38 mouse cellular contexts compared by ENCODE assay signal in genomic region chr11:100102693-100103429, GRCm38 (mm10). TPM values are rescaled to one million over a fixed set of nuclear protein-coding genes. Genes with fewer than 3 reads are reported as not detected.
DNase-seq lines count a peak whose midpoint lies in the region; ATAC-seq lines count a peak whose summit lies in the region.
"Had no signal": no experiment of that assay in that cellular context is flagged by ENCODE, and none has a peak within 500 bp of the region (broad histone marks: within the 10 kb centered on the region; RNA-seq: fewer than 3 reads in every experiment).

No protein-coding gene starts in this region.

- ATAC-seq in embryonic facial prominence, embryonic 14.5 days (ENCODE audit: low read depth), result no peak
- peak; percentile 89 for ATAC-seq in kidney, embryonic 16.5 days (ENCODE audit: low FRiP score, low TSS enrichment)
- no peak for ATAC-seq in forebrain, embryonic 11.5 days (replicated peaks; ENCODE audit: low FRiP score)
- ATAC-seq: forebrain, embryonic 16.5 days; intestine, embryonic 16.5 days; Patski had no signal

- H3K9me3 ChIP-seq in embryonic facial prominence, embryonic 14.5 days (ENCODE audit: control insufficient read depth, low read length), result no peaks in the 10 kb centered on the region
- no peaks in the 10 kb centered on the region for H3K9me3 ChIP-seq in embryonic facial prominence, embryonic 10.5 days
- H3K9me3 ChIP-seq in kidney, embryonic 16.5 days (ENCODE audit: low read length), result no peaks in the 10 kb centered on the region
- no peaks in the 10 kb centered on the region for H3K9me3 ChIP-seq in forebrain, embryonic 11.5 days (ENCODE audit: control insufficient read depth, low read length)
- H3K9me3 ChIP-seq: heart, embryonic 10.5 days; heart, embryonic 15.5 days; hindbrain, embryonic 12.5 days; liver, embryonic 15.5 days; midbrain, embryonic 12.5 days; stomach, embryonic 15.5 days had no signal

- H3K4me2 ChIP-seq in embryonic facial prominence, embryonic 14.5 days (ENCODE audit: low read depth, low read length), result no peak overlapping the region
- no peak overlapping the region for H3K4me2 ChIP-seq in kidney, embryonic 16.5 days (replicated peaks; ENCODE audit: low read depth, low read length)
- no peak overlapping the region for H3K4me2 ChIP-seq in forebrain, embryonic 11.5 days (ENCODE audit: low read depth, low read length, severe bottlenecking)
- H3K4me2 ChIP-seq: heart, embryonic 15.5 days; hindbrain, embryonic 12.5 days; liver, embryonic 15.5 days; lung, embryonic 14.5 days; midbrain, embryonic 12.5 days; stomach, embryonic 15.5 days had no signal

- DNase-seq in embryonic facial prominence, embryonic 14.5 days (ENCODE audit: low spot score), result peak; percentile 43
- no peak for DNase-seq in embryonic facial prominence, embryonic 10.5 days (ENCODE audit: low spot score)
- DNase-seq in kidney, adult 18-20 months, result no peak
- DNase-seq in Muller cell, postnatal 12 days (ENCODE audit: inconsistent ontology term), result peak; percentile 27
- peak; percentile 33 for DNase-seq in mesoderm, embryonic 11.5 days (ENCODE audit: low read depth, low spot score)
- no peak for DNase-seq in adrenal gland, postnatal 14 days
- DNase-seq in forebrain, embryonic 11.5 days (ENCODE audit: low spot score), result no peak
- DNase-seq: adrenal gland, postnatal 25 days; cerebellum, adult 18-20 months; cerebellum, postnatal 10 days; gastrocnemius, postnatal 14 days; kidney, postnatal 25 days; layer of hippocampus, postnatal 36 days; left cerebral cortex, postnatal 4 days; lung, embryonic 14.5 days; right cerebral cortex, postnatal 25 days; thymus, postnatal 14 days had no signal

- 61% methylated on average over 15 of the region's 15 CpGs for WGBS in embryonic facial prominence, embryonic 14.5 days
- 70% methylated on average over 15 of the region's 15 CpGs for WGBS in embryonic facial prominence, embryonic 10.5 days
- WGBS in kidney, embryonic 16.5 days, result 33% methylated on average over 15 of the region's 15 CpGs
- 72% methylated on average over 15 of the region's 15 CpGs for WGBS in forebrain, embryonic 11.5 days

- H3K4me1 ChIP-seq in embryonic facial prominence, embryonic 14.5 days (ENCODE audit: control insufficient read depth, insufficient read depth, low read length), result no peaks in the 10 kb centered on the region
- H3K4me1 ChIP-seq in embryonic facial prominence, embryonic 10.5 days, result peaks cover 16% of the 10 kb centered on the region
- peaks cover 9% of the 10 kb centered on the region for H3K4me1 ChIP-seq in kidney, embryonic 16.5 days (ENCODE audit: insufficient read depth, low read length)
- no peaks in the 10 kb centered on the region; the same call in 1 of the 2 replicates for H3K4me1 ChIP-seq in forebrain, embryonic 11.5 days (replicated peaks; ENCODE audit: control insufficient read depth, insufficient read depth, low read length)
- H3K4me1 ChIP-seq: heart, embryonic 15.5 days; liver, embryonic 15.5 days; midbrain, embryonic 12.5 days; stomach, embryonic 15.5 days had no signal

- H3K36me3 ChIP-seq in embryonic facial prominence, embryonic 14.5 days (ENCODE audit: control insufficient read depth, insufficient read depth, low read length), result no peaks in the 10 kb centered on the region
- no peaks in the 10 kb centered on the region for H3K36me3 ChIP-seq in embryonic facial prominence, embryonic 10.5 days (replicated peaks)
- no peaks in the 10 kb centered on the region for H3K36me3 ChIP-seq in kidney, embryonic 16.5 days (ENCODE audit: insufficient read depth, low read length)
- no peaks in the 10 kb centered on the region for H3K36me3 ChIP-seq in forebrain, embryonic 11.5 days (ENCODE audit: control insufficient read depth, insufficient read depth, low read length)
- H3K36me3 ChIP-seq: G1E; heart, embryonic 10.5 days; heart, embryonic 15.5 days; hindbrain, embryonic 12.5 days; liver, embryonic 15.5 days; midbrain, embryonic 12.5 days; stomach, embryonic 15.5 days had no signal

- H3K4me3 ChIP-seq in embryonic facial prominence, embryonic 14.5 days (ENCODE audit: low read depth, low read length), result no peak overlapping the region
- no peak overlapping the region for H3K4me3 ChIP-seq in embryonic facial prominence, embryonic 10.5 days
- no peak overlapping the region for H3K4me3 ChIP-seq in kidney, embryonic 16.5 days (ENCODE audit: low read length)
- H3K4me3 ChIP-seq in forebrain, embryonic 11.5 days (ENCODE audit: low read depth, low read length), result no peak overlapping the region
- H3K4me3 ChIP-seq: heart, embryonic 10.5 days; heart, embryonic 15.5 days; hindbrain, embryonic 12.5 days; liver, embryonic 15.5 days; midbrain, embryonic 12.5 days; stomach, embryonic 15.5 days had no signal

- H3K9ac ChIP-seq in embryonic facial prominence, embryonic 14.5 days (ENCODE audit: low read depth, low read length), result no peak overlapping the region
- H3K9ac ChIP-seq in kidney, embryonic 16.5 days (replicated peaks; ENCODE audit: low read length), result no peak overlapping the region
- H3K9ac ChIP-seq in forebrain, embryonic 11.5 days (ENCODE audit: low read length), result no peak overlapping the region
- H3K9ac ChIP-seq: heart, embryonic 15.5 days; hindbrain, embryonic 12.5 days; liver, embryonic 15.5 days; lung, embryonic 14.5 days; midbrain, embryonic 12.5 days; stomach, embryonic 15.5 days had no signal

- H3K27me3 ChIP-seq in embryonic facial prominence, embryonic 14.5 days (replicated peaks; ENCODE audit: control insufficient read depth, insufficient read depth, low read length), result no peaks in the 10 kb centered on the region
- H3K27me3 ChIP-seq in embryonic facial prominence, embryonic 10.5 days (replicated peaks; ENCODE audit: low read depth, poor library complexity, severe bottlenecking), result no peaks in the 10 kb centered on the region
- H3K27me3 ChIP-seq in kidney, embryonic 16.5 days (ENCODE audit: insufficient read depth, low read length), result no peaks in the 10 kb centered on the region
- H3K27me3 ChIP-seq in forebrain, embryonic 11.5 days (ENCODE audit: control insufficient read depth, insufficient read depth, low read length), result no peaks in the 10 kb centered on the region
- H3K27me3 ChIP-seq: heart, embryonic 15.5 days; hindbrain, embryonic 12.5 days; liver, embryonic 15.5 days; midbrain, embryonic 12.5 days; Patski; stomach, embryonic 15.5 days had no signal

- H3K27ac ChIP-seq in embryonic facial prominence, embryonic 14.5 days (replicated peaks; ENCODE audit: low read depth, low read length), result no peak overlapping the region
- H3K27ac ChIP-seq in embryonic facial prominence, embryonic 10.5 days (replicated peaks), result no peak overlapping the region
- H3K27ac ChIP-seq in kidney, embryonic 16.5 days (ENCODE audit: low read length), result no peak overlapping the region; the same call in 1 of the 2 replicates
- H3K27ac ChIP-seq in forebrain, embryonic 11.5 days (ENCODE audit: low read depth, low read length), result no peak overlapping the region
- H3K27ac ChIP-seq: heart, embryonic 10.5 days; heart, embryonic 15.5 days; hindbrain, embryonic 12.5 days; liver, embryonic 15.5 days; midbrain, embryonic 12.5 days; stomach, embryonic 15.5 days had no signal

RNA-seq across cellular contexts. Expression of gene Krt36, which starts 2.6 kb away (rescaled TPM):
- polyA plus RNA-seq in embryonic facial prominence, embryonic 14.5 days (2014; fragmentation: Nextera tagmentation; extraction: Ambion mirVana), result 0.28 and 0.29 TPM in 2 replicates
- 0.09 TPM in 1 of 2 replicates, not detected in the other for polyA plus RNA-seq in embryonic facial prominence, embryonic 10.5 days (2016; fragmentation: Nextera tagmentation; extraction: Ambion mirVana)
- polyA plus RNA-seq in kidney, embryonic 16.5 days (2015; fragmentation: Nextera tagmentation; extraction: Ambion mirVana), result 1.1 and 1.6 TPM in 2 replicates
- total RNA-seq in adrenal gland, postnatal 14 days (2021), result 0.19 TPM in 1 of 2 replicates, not detected in the other
- polyA plus RNA-seq in forebrain, embryonic 11.5 days (2014; fragmentation: Nextera tagmentation; extraction: Ambion mirVana), result not detected in 2 replicates
- total RNA-seq: common myeloid progenitor, adult 5-6 weeks; G1E; gastrocnemius, postnatal 14 days; heart, postnatal 25 days; layer of hippocampus, adult 8-10 months; layer of hippocampus, postnatal 36 days; left cerebral cortex, postnatal 4 days; liver, adult 2 months; megakaryocyte, adult 5-6 weeks; monocyte, adult 5-6 weeks had no signal
- polyA plus RNA-seq: forebrain, embryonic 16.5 days; G1E; heart, embryonic 15.5 days; hindbrain, embryonic 12.5 days; liver, adult 2 months; liver, embryonic 15.5 days; midbrain, embryonic 12.5 days; neural tube, embryonic 14.5 days; Patski had no signal

RNA-seq across cellular contexts. Expression of gene Krt35, which starts 6.8 kb away (rescaled TPM):
- 1.5 and 2.9 TPM in 2 replicates for polyA plus RNA-seq in embryonic facial prominence, embryonic 14.5 days (2014; fragmentation: Nextera tagmentation; extraction: Ambion mirVana)
- not detected in 2 replicates for polyA plus RNA-seq in embryonic facial prominence, embryonic 10.5 days (2016; fragmentation: Nextera tagmentation; extraction: Ambion mirVana)
- polyA plus RNA-seq in kidney, embryonic 16.5 days (2015; fragmentation: Nextera tagmentation; extraction: Ambion mirVana), result not detected in 2 replicates
- not detected in 2 replicates for total RNA-seq in adrenal gland, postnatal 14 days (2021)
- not detected in 2 replicates for polyA plus RNA-seq in forebrain, embryonic 11.5 days (2014; fragmentation: Nextera tagmentation; extraction: Ambion mirVana)
- total RNA-seq: adrenal gland, postnatal 25 days; common myeloid progenitor, adult 5-6 weeks; G1E; gastrocnemius, postnatal 14 days; granulocyte monocyte progenitor cell, adult 5-6 weeks; heart, postnatal 25 days; layer of hippocampus, adult 8-10 months; layer of hippocampus, postnatal 36 days; left cerebral cortex, postnatal 4 days; liver, adult 2 months; megakaryocyte, adult 5-6 weeks; monocyte, adult 5-6 weeks had no signal
- polyA plus RNA-seq: embryonic facial prominence, embryonic 11.5 days; forebrain, embryonic 16.5 days; G1E; heart, embryonic 10.5 days; heart, embryonic 15.5 days; hindbrain, embryonic 12.5 days; liver, adult 2 months; liver, embryonic 15.5 days; lung, embryonic 14.5 days; midbrain, embryonic 12.5 days; neural tube, embryonic 14.5 days; Patski had no signal

RNA-seq across cellular contexts. Expression of gene Krt32, which starts 14.8 kb away (rescaled TPM):
- 0.79 and 1.4 TPM in 2 replicates for polyA plus RNA-seq in embryonic facial prominence, embryonic 14.5 days (2014; fragmentation: Nextera tagmentation; extraction: Ambion mirVana)
- polyA plus RNA-seq in embryonic facial prominence, embryonic 10.5 days (2016; fragmentation: Nextera tagmentation; extraction: Ambion mirVana), result not detected in 2 replicates
- not detected in 2 replicates for polyA plus RNA-seq in kidney, embryonic 16.5 days (2015; fragmentation: Nextera tagmentation; extraction: Ambion mirVana)
- total RNA-seq in adrenal gland, postnatal 14 days (2021), result not detected in 2 replicates
- not detected in 2 replicates for polyA plus RNA-seq in forebrain, embryonic 11.5 days (2014; fragmentation: Nextera tagmentation; extraction: Ambion mirVana)
- total RNA-seq: adrenal gland, postnatal 25 days; common myeloid progenitor, adult 5-6 weeks; G1E; gastrocnemius, postnatal 14 days; granulocyte monocyte progenitor cell, adult 5-6 weeks; heart, postnatal 25 days; layer of hippocampus, adult 8-10 months; layer of hippocampus, postnatal 36 days; left cerebral cortex, postnatal 4 days; liver, adult 2 months; megakaryocyte, adult 5-6 weeks; monocyte, adult 5-6 weeks had no signal
- polyA plus RNA-seq: embryonic facial prominence, embryonic 11.5 days; forebrain, embryonic 16.5 days; G1E; heart, embryonic 10.5 days; heart, embryonic 15.5 days; hindbrain, embryonic 12.5 days; intestine, embryonic 16.5 days; liver, adult 2 months; liver, embryonic 15.5 days; lung, embryonic 14.5 days; midbrain, embryonic 12.5 days; neural tube, embryonic 14.5 days; Patski; stomach, embryonic 15.5 days; urinary bladder, adult 2 months had no signal

RNA-seq across cellular contexts. Expression of gene Krt13, which starts 18.5 kb away (rescaled TPM):
- polyA plus RNA-seq in embryonic facial prominence, embryonic 14.5 days (2014; fragmentation: Nextera tagmentation; extraction: Ambion mirVana), result 9.6 and 60.5 TPM in 2 replicates
- polyA plus RNA-seq in embryonic facial prominence, embryonic 10.5 days (2016; fragmentation: Nextera tagmentation; extraction: Ambion mirVana), result not detected in 2 replicates
- polyA plus RNA-seq in kidney, embryonic 16.5 days (2015; fragmentation: Nextera tagmentation; extraction: Ambion mirVana), result 0.36 and 0.37 TPM in 2 replicates
- total RNA-seq in adrenal gland, postnatal 14 days (2021), result not detected in 2 replicates
- not detected in 2 replicates for polyA plus RNA-seq in forebrain, embryonic 11.5 days (2014; fragmentation: Nextera tagmentation; extraction: Ambion mirVana)
- total RNA-seq: adrenal gland, postnatal 25 days; common myeloid progenitor, adult 5-6 weeks; gastrocnemius, postnatal 14 days; granulocyte monocyte progenitor cell, adult 5-6 weeks; heart, postnatal 25 days; layer of hippocampus, adult 8-10 months; layer of hippocampus, postnatal 36 days; left cerebral cortex, postnatal 4 days; liver, adult 2 months; megakaryocyte, adult 5-6 weeks; monocyte, adult 5-6 weeks had no signal
- polyA plus RNA-seq: embryonic facial prominence, embryonic 11.5 days; forebrain, embryonic 16.5 days; G1E; hindbrain, embryonic 12.5 days; liver, adult 2 months; liver, embryonic 15.5 days; lung, embryonic 14.5 days; midbrain, embryonic 12.5 days; neural tube, embryonic 14.5 days; Patski had no signal

RNA-seq across cellular contexts. Expression of gene Krt15, which starts 32.9 kb away (rescaled TPM):
- 156 and 236 TPM in 2 replicates for polyA plus RNA-seq in embryonic facial prominence, embryonic 14.5 days (2014; fragmentation: Nextera tagmentation; extraction: Ambion mirVana)
- 2.8 and 8.6 TPM in 2 replicates for polyA plus RNA-seq in embryonic facial prominence, embryonic 10.5 days (2016; fragmentation: Nextera tagmentation; extraction: Ambion mirVana)
- polyA plus RNA-seq in kidney, embryonic 16.5 days (2015; fragmentation: Nextera tagmentation; extraction: Ambion mirVana), result 1.3 and 3.8 TPM in 2 replicates
- total RNA-seq in adrenal gland, postnatal 14 days (2021), result not detected in 2 replicates
- polyA plus RNA-seq in forebrain, embryonic 11.5 days (2014; fragmentation: Nextera tagmentation; extraction: Ambion mirVana), result 0.90 and 1.2 TPM in 2 replicates
- total RNA-seq: adrenal gland, postnatal 25 days; common myeloid progenitor, adult 5-6 weeks; G1E; gastrocnemius, postnatal 14 days; granulocyte monocyte progenitor cell, adult 5-6 weeks; heart, postnatal 25 days; left cerebral cortex, postnatal 4 days; liver, adult 2 months; megakaryocyte, adult 5-6 weeks; monocyte, adult 5-6 weeks had no signal
- polyA plus RNA-seq: forebrain, embryonic 16.5 days; G1E; liver, adult 2 months; neural tube, embryonic 14.5 days had no signal

Comparison
In these comparisons a context has a peak if more than half of its experiments do, and no peak if none do; other contexts are left out.
1. DNase-seq: peak in embryonic facial prominence, embryonic 14.5 days (single experiment), Muller cell, postnatal 12 days (single experiment) and mesoderm, embryonic 11.5 days (single experiment); none in embryonic facial prominence, embryonic 10.5 days (single experiment), kidney, adult 18-20 months (single experiment), adrenal gland, postnatal 14 days (single experiment) and forebrain, embryonic 11.5 days (single experiment).